Mouse (Mus musculus) ES-E14 (cell line): ENCODE measurements around the gene Ago4. TPM values are rescaled to one million over a fixed set of nuclear protein-coding genes. Genes with fewer than 3 reads are reported as not detected.

Source experiments
- DNase-seq: peaks from one replicate; pipeline ENCODE4 v3.0.0-alpha.2; 2013; ENCODE audit warnings: low read depth, low spot score
- H3K27ac ChIP-seq: 2 replicates; pipeline ENCODE4 v1.5.1; 2012; ENCODE audit warnings: low read depth, mild to moderate bottlenecking, low read length, moderate library complexity, mixed read lengths; ENCODE audit not compliant: poor library complexity, insufficient read depth, severe bottlenecking
- H3K36me3 ChIP-seq: 2 replicates; pipeline ENCODE4 v1.6.1; 2012; ENCODE audit warnings: mild to moderate bottlenecking, low read length, moderate library complexity, mixed read lengths; ENCODE audit not compliant: control insufficient read depth, poor library complexity, insufficient read depth, severe bottlenecking
- H3K4me1 ChIP-seq, 2 experiments: fragments of 150-350 bp in 1 of 2; sonication (generic) in 1 of 2; 2 replicates each; pipeline ENCODE4 v1.6.1; 2012; ENCODE audit warnings: low read length in 2 of 2, mild to moderate bottlenecking in 1 of 2, mixed read lengths in 1 of 2; ENCODE audit not compliant: control insufficient read depth in 2 of 2, insufficient read depth in 2 of 2, poor library complexity in 1 of 2
- H3K4me3 ChIP-seq, 2 experiments: fragments of 150-350 bp in 1 of 2; sonication (generic) in 1 of 2; 2 replicates each; pipeline ENCODE4 v1.5.1; 2012; ENCODE audit warnings: low read length in 2 of 2, low read depth in 1 of 2, mild to moderate bottlenecking in 1 of 2, mixed read lengths in 1 of 2; ENCODE audit not compliant: insufficient read depth in 1 of 2, poor library complexity in 1 of 2, severe bottlenecking in 1 of 2
- H3K9ac ChIP-seq: 2 replicates; pipeline ENCODE4 v1.6.1; 2012; ENCODE audit warnings: low read depth, mild to moderate bottlenecking, low read length, mixed read lengths; ENCODE audit not compliant: poor library complexity, insufficient read depth, severe bottlenecking
- H3K9me3 ChIP-seq: fragments of 150-350 bp; sonication (generic); 2 replicates; pipeline ENCODE4 v1.6.1; 2012; ENCODE audit warnings: low read depth, mild to moderate bottlenecking, low read length; ENCODE audit not compliant: control insufficient read depth, insufficient read depth
- CHD2 ChIP-seq: IDR thresholded peaks from 2 replicates; pipeline ENCODE4 v1.6.1; 2014; ENCODE audit warnings: mild to moderate bottlenecking, low read depth, low read length, inconsistent platforms
- HCFC1 ChIP-seq: IDR thresholded peaks from 2 replicates; pipeline ENCODE4 v1.6.1; 2012; ENCODE audit warnings: low read length, inconsistent platforms, borderline replicate concordance; ENCODE audit not compliant: insufficient read depth
- MAFK ChIP-seq: IDR thresholded peaks from 2 replicates; pipeline ENCODE4 v1.6.1; 2014; ENCODE audit warnings: mild to moderate bottlenecking, low read depth, low read length, inconsistent platforms; ENCODE audit not compliant: insufficient read depth
- ZC3H11A ChIP-seq: IDR thresholded peaks from 2 replicates; pipeline ENCODE4 v1.6.1; 2012; ENCODE audit warnings: low read depth, mild to moderate bottlenecking, inconsistent platforms, low read length, borderline replicate concordance
- ZNF384 ChIP-seq: IDR thresholded peaks from 2 replicates; pipeline ENCODE4 v1.6.1; 2012; ENCODE audit warnings: low read depth, low read length, inconsistent platforms
- in situ Hi-C, 2 experiments: fragments of 600-800 bp; cut with MboI; formaldehyde crosslinking; loops; one replicate each; pipeline ENCODE4 v1.15.1; 2025; ENCODE audit warnings: low sequenced_read_pairs in 2 of 2, inconsistent platforms in 1 of 2; ENCODE audit not compliant: unreplicated experiment in 2 of 2
- total RNA-seq: library from RNA; depleted of rRNA; stranded (reverse); fragments of 300-350 nt; gene quantifications from 2 replicates; pipeline ENCODE4 v1.2.3, GENCODE M21; 2012

Ago4 gene
- total RNA-seq, 1 experiment = 0.18 TPM

- H3K27ac ChIP-seq = peak overlapping the region; percentile 87; the same call in 1 of the 2 replicates
- peaks cover 16 to 26% of the 10 kb centered on the region in 2 experiments; a peak in 3 of 4 replicates for H3K4me1 ChIP-seq
- H3K36me3 ChIP-seq = peaks cover 10% of the 10 kb centered on the region
- no peaks in the 10 kb centered on the region for H3K9me3 ChIP-seq
- DNase-seq = no peak
- peak overlapping the region; percentile 21 to 64 for H3K4me3 ChIP-seq
- peak overlapping the region; percentile 4; the same call in 1 of the 2 replicates for H3K9ac ChIP-seq
- no peak for TF ChIP-seq HCFC1
- in situ Hi-C loops = no loop called here
Measured at GRCm38 (mm10) chr4:126464189-126464891, 68.9 kb downstream of the Ago4 start.

- in situ Hi-C loops = no loop called here
- no peaks in the 10 kb centered on the region for H3K9me3 ChIP-seq
- peaks cover 37% of the 10 kb centered on the region for H3K36me3 ChIP-seq
- H3K27ac ChIP-seq = no peak overlapping the region
- H3K4me3 ChIP-seq = no peak overlapping the region
- no peak for DNase-seq
- peaks cover 0 to 8% of the 10 kb centered on the region in 2 experiments; a peak in 2 of 4 replicates for H3K4me1 ChIP-seq
- no peak for TF ChIP-seq ZNF384
- no peak for TF ChIP-seq MAFK
- no peak for TF ChIP-seq HCFC1
- no peak for TF ChIP-seq CHD2
- no peak for TF ChIP-seq ZC3H11A
- H3K9ac ChIP-seq = no peak overlapping the region
Measured at GRCm38 (mm10) chr4:126455441-126455840, 77.8 kb downstream of the Ago4 start.

- Histone ChIP-seq H3K9me3 (no peaks in the 10 kb centered on the region), H3K27ac (no peak overlapping the region), H3K4me3 (no peak overlapping the region), H3K36me3 (peaks cover 35% of the 10 kb centered on the region), H3K4me1 (peaks cover 0 to 5% of the 10 kb centered on the region in 2 experiments; a peak in 2 of 4 replicates), H3K9ac (no peak overlapping the region)
- in situ Hi-C loops = no loop called here
- no peak for TF ChIP-seq ZNF384
- no peak for TF ChIP-seq MAFK
- no peak for TF ChIP-seq CHD2
- TF ChIP-seq ZC3H11A = no peak
- no peak for TF ChIP-seq HCFC1
- no peak for DNase-seq
Measured at GRCm38 (mm10) chr4:126454547-126455254, 78.6 kb downstream of the Ago4 start.

- DNase-seq = peak; percentile 21
- Histone ChIP-seq H3K4me3 (no peak overlapping the region), H3K9ac (no peak overlapping the region), H3K9me3 (no peaks in the 10 kb centered on the region), H3K4me1 (peaks cover 0 to 3% of the 10 kb centered on the region in 2 experiments; a peak in 1 of 4 replicates), H3K27ac (peak overlapping the region; percentile 74; the same call in 1 of the 2 replicates), H3K36me3 (peaks cover 36% of the 10 kb centered on the region)
- TF ChIP-seq ZC3H11A = no peak
- in situ Hi-C loops = no loop called here
Measured at GRCm38 (mm10) chr4:126450268-126450667, 83.0 kb downstream of the Ago4 start.

- no peak for DNase-seq
- TF ChIP-seq ZC3H11A (no peak), MAFK (no peak), ZNF384 (no peak), HCFC1 (no peak), CHD2 (no peak)
- H3K36me3 ChIP-seq = peaks cover 23% of the 10 kb centered on the region
Measured at GRCm38 (mm10) chr4:126447126-126447525, 86.1 kb downstream of the Ago4 start.

More at GRCm38 (mm10) chr4:126447126-126447525, 86.1 kb downstream of the Ago4 start:
- Histone ChIP-seq H3K9me3 (no peaks in the 10 kb centered on the region), H3K4me1 (peaks cover 0 to 3% of the 10 kb centered on the region in 2 experiments; a peak in 1 of 4 replicates), H3K27ac (no peak overlapping the region), H3K9ac (no peak overlapping the region), H3K4me3 (no peak overlapping the region)
- in situ Hi-C loops = no loop called here
